Mouse (Mus musculus) left cerebral cortex, adult 11 months (tissue): Measurements from ENCODE around the gene Nox3.

Source experiments
- DNase-seq: peaks from one replicate; pipeline ENCODE4 v3.0.0; 2022; ENCODE audit warnings: low spot score

Nox3 gene

DNA sequence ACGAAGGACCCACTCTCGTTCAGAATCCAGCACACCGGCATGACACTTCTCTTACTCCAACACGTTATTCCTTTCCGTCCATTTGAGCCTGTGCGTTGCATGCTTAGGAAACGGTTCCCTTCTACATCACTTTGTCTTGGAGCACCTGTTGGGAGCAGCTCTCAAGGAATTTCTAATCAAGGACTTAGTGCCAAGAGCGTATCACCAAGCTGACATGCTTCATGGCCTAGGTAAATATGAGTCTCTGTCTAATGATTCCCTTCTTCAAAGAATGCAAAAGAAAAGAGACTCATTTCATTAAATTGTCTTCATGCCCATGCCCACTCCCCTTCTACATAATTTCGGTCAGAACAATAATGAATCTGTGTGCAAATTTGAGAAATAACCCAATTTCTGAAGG is at the start of gene Nox3:
Nox3 (minus strand) TSS at position 101 of the 400 bp plus-strand sequence.
- DNase-seq, result no peak

DNA sequence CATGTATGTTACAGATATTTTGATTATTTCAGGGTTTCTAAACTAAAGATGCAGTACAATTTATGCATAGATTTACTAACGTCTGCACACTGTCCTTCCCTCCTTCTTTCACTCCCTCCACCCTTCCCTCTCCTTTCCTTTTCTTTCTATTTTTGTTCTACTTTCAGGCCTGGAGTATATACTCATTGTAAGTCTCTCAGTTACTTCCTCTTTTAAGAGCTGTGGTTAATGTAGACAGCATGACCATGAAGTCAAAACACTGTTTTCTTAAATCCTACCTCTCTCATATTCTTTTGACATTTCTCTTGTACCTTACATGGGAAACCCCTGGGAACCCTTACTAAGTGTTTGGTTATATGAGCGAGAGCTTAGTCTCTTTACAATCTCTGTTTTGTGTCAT is 48.3 kb upstream of the Nox3 start:
- no peak for DNase-seq

DNA sequence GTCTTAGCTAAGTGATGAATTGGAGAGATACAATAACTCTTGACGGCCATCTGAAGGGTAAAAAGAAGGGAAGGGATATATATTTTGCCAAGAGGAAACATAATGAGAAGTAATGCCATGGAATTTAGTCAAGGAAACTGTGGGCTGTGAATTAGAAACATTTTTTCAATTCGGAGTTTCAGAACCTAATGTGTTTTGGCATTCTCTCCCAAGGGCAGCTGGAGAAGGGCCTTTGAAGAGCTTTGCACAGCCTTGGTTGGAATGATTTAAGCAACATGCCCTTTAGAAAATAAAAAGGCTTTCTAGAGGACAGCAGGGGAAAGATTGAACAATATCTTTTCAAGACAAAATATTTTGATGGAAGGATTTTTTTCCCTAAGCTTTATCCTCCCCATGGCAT is 40.9 kb upstream of the Nox3 start:
- DNase-seq, result no peak

DNA sequence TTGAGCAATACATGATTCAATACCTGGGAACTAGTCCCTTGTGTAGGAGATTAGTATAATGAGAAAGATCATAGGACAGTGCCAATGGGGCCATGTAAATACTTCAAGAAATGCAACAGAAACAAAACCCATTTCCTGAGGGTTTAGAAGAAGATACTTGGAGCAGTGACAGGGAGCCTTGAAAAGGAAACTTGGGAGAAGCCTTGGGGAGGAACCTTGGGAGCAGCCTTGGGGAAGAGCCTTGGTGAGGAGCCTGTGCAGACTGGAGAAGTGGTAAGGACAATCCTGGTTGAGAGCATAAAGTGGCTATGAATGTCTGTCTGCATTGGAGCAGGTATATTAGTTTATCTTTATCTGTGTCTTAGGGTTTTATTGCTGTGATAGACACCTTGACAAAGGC is 38.2 kb upstream of the Nox3 start:
- no peak for DNase-seq

DNA sequence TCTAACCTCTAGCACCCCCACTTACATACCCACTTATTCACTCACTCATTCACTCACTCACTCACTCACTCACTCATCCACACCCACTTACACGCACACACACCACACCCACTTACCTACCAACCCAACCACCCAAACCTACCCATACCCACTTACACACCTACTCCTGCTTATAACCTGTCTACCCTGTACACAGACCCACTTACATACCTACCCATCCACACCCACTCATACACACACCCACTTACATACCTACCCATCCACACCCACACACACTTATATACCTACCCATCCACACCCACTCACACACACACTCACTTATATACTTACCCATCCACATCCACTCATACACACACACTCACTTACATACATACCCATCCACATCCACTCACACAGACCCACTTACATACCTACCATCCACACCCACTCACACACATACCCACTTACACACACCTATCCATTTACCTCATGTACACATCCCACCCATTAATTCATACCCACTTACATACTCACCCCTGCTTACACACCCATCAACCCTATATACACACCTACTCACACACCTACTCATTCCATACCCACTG is 9.4 kb upstream of the Nox3 start:
- DNase-seq, result no peak

DNA sequence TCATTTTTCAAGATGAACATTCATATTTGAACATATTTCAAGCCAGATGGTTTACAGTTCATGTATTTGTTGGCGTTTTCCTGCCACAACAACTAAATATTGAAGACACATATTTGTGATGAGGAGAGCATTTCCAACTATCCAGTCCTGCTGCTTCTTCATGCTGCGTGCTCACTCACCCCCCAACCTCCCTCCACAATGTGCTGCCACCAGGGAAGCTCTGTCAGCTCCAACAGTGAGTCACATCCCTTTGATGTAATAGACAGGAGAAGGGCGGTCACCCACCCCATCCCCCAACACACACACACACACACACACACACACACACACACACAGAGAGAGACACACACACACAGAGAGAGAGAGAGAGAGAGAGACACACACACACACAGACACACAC is 6.3 kb upstream of the Nox3 start:
- no peak for DNase-seq

DNA sequence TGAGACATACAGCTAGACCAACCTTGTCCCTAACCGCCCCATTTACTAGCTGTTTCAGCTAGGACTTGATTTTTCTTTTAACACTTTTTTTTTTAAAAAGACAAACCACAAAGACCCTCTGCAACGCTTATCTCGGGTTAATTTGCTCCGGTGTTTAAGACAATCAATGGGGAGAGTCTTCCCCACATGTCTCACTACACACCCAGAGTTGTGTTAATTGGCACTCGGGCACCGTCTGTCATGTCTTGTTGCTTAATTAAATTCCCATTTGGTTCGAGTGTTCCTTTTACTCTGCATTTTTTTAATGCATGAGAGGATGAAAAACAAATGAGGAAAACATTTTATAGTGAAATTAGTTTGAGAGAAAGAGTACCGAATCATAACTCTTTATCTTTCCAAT is 3.2 kb downstream of the Nox3 start:
- no peak for DNase-seq

DNA sequence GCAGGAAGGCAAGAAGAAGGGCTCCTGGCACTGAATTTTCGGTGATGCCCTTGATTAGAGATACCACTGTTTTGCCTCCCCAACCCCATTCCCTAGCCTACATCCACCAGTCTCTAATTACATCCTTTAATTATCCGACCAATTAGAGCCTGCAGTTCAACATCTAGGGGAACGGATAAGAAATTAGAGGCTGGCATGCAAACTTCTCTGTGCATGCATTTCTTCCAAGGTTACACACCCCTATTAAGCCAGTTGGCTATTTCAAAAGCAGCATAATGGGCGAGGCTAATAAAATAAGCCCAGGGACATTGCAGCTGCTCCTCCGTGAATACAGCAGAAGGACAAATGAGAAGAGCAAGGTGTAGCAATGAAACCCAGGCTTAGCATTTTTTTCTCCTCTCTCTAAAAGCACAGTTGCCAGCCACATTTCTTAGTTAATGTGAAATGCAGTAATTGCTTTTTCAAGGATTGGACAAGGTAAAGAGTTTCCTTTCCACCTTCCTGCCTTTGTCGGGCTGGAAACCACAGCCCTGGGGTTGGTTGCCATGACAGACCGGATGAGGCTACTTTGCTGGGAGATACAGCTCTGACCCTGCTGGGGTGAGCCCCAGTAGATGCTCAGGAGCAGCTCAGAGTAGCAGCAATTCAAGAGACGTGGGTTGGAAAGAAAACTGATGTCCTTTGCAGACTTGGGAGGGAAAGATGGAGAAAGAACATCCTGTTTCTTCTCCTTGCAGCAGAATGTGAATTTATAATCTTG is 5.4 kb downstream of the Nox3 start:
- no peak for DNase-seq

DNA sequence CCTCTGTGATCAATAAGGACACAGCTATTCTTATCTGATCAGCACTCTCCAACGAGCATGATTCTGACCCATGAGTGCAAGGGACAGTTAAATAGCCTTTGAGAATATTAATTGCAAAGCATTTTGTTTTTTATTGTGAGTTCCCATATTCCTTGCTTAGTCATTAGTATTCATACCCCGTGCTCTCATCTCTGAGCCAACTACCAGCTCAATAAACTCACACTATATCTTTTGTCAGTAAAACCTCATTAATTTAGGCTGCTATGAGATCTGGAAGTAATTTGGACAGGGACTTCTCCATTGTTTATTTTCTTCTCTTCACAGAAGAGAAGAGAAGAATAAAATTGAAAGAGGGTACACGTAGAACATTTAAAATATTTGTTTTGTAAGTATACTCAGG is 12.4 kb downstream of the Nox3 start:
- DNase-seq, result no peak

DNA sequence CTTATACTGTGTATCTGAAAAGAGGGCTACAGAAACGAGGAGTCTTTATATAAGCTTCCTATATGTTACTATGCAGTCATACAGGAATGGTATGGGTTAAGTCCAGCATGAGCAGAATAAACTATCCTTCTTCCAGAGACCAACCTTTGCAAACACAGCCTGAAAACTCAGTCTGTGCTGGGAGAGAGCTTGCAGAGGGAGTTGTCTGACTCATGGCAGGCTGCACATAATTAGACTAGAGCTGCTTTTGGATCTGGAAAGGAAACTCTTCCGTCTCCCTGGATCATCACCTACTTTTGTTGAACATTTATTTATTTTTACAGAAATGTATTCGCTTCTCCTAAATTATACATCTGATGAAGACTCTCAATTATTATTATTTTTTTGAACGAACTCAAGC is 26.8 kb downstream of the Nox3 start:
- peak; percentile 4 for DNase-seq

DNA sequence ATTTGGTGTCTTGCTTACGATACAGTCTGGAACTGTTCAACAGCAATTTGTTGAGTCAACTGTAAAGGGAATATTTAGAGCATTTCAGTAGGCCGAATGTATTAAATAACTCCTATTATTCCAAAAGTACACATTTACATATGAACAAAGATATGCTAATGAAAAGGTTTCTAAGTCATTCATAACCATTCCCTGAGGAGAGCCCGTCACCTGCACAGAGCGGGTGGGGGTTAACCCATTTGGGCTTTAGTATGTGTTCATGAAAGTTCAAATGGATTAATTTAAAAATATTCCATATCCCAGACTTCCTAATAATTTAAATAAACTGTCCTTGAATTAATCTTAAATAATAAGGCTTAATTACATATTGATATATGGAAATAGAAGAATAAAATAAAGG is 28.8 kb downstream of the Nox3 start:
- DNase-seq, result no peak

DNA sequence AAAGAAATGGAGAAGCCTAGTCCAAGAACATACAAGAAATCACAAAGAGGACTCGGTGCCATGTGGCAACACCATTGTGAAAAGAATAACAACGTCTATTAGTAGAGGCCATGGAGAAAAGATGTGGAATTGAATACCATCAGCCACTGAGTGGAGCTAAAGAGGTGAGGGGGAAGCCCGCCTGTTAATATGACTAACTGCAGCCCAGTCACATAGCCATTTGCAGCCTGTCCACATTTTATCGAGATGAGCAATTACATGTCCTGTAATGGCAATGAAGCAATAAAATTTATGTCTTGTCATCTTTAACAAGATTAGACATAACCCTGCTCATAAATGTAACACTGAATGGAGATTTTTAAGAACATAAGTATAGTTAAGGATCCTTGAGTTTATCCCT is 30.7 kb downstream of the Nox3 start:
- DNase-seq, result no peak

DNA sequence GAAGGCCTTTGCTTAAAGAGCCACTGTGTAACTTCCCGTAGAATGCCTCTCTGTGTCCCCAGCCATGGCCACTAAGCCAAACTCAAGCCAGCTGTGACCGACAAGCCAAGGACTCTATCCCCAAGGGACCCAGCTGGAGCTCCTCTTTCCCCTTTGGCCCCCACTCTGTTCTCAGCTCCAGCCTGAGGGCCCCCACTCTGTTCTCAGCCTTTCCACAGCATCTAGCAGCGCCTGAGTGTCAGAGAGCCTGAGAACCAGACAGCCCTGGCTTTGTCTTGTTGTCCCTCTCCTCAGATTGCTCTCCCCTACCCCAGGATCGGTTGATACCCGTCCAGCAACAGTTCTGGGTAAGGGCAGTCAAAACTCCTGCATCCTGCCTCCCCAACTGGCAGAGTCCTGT is 36.6 kb downstream of the Nox3 start:
- DNase-seq, result no peak

DNA sequence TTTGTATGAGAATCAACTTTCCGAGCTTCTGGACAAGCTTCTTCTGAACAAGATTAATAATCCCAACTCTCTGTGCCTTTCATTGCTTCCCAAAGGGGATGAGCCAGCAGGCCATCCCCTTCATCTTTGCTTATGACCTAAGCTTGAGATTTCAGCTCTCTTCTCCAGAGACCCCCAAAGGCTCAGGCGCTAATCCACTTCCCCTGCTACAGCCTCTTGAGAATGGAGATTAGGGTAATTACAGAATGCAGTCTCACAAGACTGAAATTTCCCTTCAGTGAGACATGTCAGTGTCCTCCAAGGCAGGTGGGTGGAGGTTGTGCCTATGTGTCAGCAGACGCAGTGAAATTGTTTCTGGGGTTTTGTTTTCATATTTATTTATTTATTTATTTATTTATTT is 45.7 kb downstream of the Nox3 start:
- no peak for DNase-seq

DNA sequence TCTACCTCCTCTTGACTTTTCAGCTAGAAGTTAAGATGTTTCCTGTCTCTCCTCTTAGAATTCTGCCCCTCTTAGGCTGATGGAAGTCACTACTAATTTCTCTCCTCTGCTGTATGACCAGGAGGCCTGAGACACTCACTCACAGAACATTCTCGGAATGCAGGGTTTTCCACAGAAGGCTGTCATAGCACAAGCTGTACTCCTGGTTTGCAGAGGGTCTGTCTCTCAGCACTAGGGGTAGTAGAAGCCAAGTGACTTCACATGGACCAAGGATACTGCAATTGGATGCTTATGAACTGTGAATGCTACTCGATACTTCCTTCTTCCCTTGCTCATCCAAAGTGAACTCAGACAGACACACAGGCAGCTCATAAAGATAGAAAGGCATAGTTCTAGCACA is 52.5 kb downstream of the Nox3 start:
- DNase-seq, result no peak

DNA sequence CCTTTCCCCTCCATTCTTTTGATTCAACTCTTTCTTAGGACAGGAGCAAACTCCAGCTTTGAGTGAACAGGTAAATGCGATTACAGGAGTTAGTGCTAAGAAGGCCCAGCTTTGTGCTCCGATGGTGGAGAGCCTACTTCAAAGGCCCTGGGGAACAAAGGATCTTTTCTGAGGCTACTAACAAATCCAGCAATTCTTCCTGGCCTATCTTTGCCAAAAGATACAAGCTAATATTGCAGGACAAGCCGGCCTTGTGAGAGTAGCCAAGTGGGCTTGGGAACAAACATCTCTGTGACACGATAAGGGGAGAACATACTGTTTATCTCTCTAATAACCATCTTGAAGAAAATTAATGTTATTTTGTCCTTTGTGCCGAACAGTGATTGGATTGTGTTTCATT is 54.6 kb downstream of the Nox3 start:
- DNase-seq, result no peak

DNA sequence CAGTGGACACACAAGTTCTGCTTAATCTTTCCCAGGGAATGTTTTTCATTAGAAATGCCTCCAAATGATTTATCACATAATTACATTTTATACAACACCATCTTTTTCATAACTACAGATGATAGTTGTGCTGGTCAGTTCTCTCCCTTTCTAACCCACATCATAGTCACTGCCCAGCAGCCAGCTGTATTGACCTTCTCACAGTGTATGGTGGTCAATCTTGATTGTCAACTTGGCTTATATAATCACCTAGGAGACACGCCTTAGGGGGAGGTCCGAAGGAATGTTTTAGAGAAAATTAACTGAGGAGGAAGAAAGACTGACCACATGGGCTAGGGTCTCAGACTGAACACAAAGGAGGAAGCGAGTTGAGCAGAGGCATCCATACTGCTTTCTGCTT is 57.3 kb downstream of the Nox3 start:
- no peak for DNase-seq

DNA sequence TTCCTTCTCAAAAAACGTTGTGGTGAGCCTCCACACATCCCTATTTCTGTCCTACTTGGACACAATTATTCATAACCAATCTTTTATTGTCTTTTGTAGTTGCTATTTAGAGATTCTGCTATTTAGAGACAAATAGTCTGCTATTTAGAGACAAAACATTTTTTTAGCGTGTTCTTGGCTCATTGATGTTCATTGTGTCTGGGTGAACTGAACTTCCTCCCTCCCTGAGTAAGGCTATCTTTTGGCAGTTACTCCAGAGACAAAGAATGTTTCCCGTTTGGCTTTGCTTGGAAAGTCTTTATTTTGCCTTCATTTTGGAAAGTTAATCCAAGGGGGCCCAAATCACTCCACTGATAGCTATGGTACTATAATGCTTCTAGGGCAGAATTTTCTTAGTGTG is 63.6 kb downstream of the Nox3 start:
- DNase-seq, result no peak

DNA sequence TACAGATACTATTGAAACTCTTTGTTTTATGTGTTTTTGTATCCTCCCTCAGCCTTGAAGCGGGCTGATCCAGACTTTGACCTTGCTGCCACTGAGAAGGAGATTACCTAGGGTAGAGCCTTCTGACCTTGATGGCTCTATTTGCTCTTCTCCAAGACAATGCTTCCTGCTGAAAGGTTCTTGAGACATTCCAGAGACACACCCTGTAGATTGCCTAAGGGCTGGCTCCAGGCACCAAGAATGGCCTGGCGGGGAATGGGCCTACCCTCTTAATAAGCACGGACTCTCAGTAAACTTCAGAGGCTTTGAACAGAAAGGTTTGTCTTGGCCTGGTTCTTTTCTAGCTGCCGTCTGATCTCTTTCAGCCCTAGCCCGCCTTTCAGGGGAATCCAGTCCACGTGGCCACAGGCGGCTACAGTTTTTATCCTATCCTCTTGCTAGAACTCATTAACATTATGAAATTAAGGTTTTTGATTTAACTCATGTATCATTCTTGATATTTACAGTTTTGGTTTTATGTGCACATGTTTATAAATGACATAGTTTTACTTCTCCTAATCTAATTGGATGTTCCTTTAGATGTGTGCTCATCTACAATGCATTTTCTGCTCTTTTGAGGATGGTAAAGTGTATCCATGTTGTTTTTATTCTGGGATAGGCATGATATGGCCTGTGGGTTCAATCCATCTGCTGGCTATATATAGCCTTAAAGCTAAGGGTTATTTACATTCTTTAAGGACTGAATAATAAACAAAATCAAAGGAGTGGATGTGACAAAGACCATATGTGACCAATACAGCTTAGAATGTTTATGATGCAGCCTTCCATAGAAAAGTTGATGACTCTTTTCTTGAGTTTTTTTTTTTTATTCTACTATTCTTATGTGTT is 79.5 kb downstream of the Nox3 start:
- DNase-seq, result no peak

DNA sequence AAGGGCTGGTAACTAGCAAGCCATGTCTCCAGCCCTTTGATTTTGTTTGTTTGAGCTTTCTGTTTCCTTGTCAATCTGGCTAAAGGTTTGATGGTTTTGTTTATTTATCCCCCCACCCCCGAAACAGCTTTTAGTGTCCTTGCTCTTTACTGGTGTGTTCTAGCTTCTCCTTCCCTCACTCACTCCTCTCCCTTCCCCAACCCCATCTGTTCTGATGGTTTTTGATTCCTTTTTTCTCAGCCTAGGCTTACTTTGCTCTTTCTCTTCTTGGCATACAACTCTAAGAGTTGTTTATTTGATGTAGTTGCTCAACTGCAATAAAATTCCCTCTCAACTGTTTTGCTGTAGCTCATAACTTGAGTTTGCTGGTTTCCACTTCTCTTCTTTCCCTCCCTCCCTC is 80.5 kb downstream of the Nox3 start:
- no peak for DNase-seq

DNA sequence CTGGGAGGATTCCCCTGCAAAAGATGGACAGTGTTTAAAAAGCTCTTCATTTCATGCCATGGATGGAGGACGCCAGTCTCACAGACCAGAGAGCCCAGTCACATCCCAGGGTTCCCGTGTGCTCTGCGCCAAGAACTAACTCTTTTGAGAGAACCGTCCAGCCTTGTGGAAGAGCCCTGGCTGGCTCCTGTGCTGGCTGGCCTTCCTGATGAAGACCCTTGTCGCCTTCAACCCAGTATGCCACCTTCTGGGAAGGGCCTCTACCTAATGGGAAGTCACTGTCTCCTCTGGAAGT is 84.3 kb downstream of the Nox3 start:
- no peak for DNase-seq

DNA sequence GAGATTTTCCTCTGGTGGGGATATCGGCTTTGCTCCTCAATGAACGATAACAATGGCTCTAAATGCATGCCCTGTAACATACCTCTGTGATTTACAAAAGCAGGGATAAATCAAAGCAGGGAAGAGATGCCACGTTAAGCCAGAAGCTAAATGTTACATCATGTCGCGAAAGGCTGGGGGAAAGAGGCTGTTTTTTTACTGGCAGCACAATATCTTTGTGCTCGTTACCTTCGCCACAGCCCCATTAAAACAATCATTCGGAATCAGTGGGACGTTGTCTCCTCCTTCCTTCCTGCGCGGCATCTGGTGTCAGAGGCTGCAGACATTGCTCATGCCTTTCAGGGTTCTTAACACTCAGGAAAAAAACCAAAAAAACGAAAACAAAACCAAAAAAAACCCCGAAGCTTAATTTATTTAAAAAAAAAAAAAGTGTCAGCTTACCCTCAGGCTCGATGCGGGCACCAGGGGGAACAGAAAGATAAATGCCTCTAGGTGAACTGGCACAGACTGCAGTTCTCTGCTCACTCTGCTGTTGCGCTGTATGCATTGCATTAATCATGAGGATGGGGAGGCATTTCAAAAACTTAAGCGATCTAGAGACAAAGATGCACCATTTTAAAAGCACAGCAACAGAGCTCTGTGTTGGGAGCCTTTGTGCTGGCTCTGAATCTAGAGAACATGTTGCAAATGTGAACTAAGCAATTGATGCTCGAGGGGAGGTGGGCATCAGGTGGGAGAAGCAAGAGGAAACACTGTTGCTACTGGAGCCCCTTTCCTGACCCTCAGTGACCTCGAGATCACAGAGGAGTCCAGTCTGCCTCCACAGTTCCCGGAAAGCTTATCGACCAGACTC is 84.9 kb downstream of the Nox3 start:
- no peak for DNase-seq
